Mouse (Mus musculus) embryonic facial prominence, embryonic 15.5 days (tissue): ENCODE data around the gene Hrc. TPM values are rescaled to one million over a fixed set of nuclear protein-coding genes. Genes with fewer than 3 reads are reported as not detected.

Source experiments
- ATAC-seq: fragments of 200-750 bp; cut with Nextera tagmentation; 2 replicates; pipeline ENCODE4 v1.8.0; 2017; ENCODE audit warnings: low read depth, moderate TSS enrichment; ENCODE audit not compliant: insufficient number of reproducible peaks, low FRiP score, low TSS enrichment
- H3K27ac ChIP-seq: fragments of 300-500 bp; sonication (generic); replicated peaks from 2 replicates; pipeline ENCODE4 v1.5.1; 2015; ENCODE audit warnings: mild to moderate bottlenecking, inconsistent platforms
- H3K27me3 ChIP-seq: fragments of 300-500 bp; sonication (generic); 2 replicates; pipeline ENCODE4 v1.6.1; 2015; ENCODE audit warnings: inconsistent platforms
- H3K36me3 ChIP-seq: fragments of 300-500 bp; sonication (generic); 2 replicates; pipeline ENCODE4 v1.6.1; 2015; ENCODE audit warnings: mild to moderate bottlenecking, inconsistent platforms
- H3K4me1 ChIP-seq: fragments of 300-500 bp; sonication (generic); 2 replicates; pipeline ENCODE4 v1.6.1; 2015; ENCODE audit warnings: inconsistent platforms
- H3K4me2 ChIP-seq: fragments of 300-500 bp; sonication (generic); replicated peaks from 2 replicates; pipeline ENCODE4 v1.6.1; 2015; ENCODE audit warnings: mild to moderate bottlenecking, inconsistent platforms
- H3K4me3 ChIP-seq: fragments of 300-500 bp; sonication (generic); replicated peaks from 2 replicates; pipeline ENCODE4 v1.5.1; 2015; ENCODE audit warnings: mild to moderate bottlenecking, inconsistent platforms
- H3K9ac ChIP-seq: fragments of 300-500 bp; sonication (generic); 2 replicates; pipeline ENCODE4 v1.6.1; 2015; ENCODE audit warnings: inconsistent platforms
- H3K9me3 ChIP-seq: fragments of 300-500 bp; sonication (generic); replicated peaks from 2 replicates; pipeline ENCODE4 v1.6.1; 2016; ENCODE audit warnings: inconsistent platforms
- WGBS: fragments of 180-500 bp; shearing (Covaris S2); methylation state at CpG from one replicate; pipeline ENCODE4 v1.1.7; 2015; 5-methylcytosine and 5-hydroxymethylcytosine counted together
- polyA plus RNA-seq: library from polyadenylated mRNA; unstranded; fragments of >200 nt; fragmentation: Nextera tagmentation; extraction: Ambion mirVana; gene quantifications from 2 replicates; pipeline ENCODE4 v1.2.1, GENCODE M21; 2015

Hrc gene
- polyA plus RNA-seq, 1 experiment from 2014 or later: 8.7 TPM

DNA sequence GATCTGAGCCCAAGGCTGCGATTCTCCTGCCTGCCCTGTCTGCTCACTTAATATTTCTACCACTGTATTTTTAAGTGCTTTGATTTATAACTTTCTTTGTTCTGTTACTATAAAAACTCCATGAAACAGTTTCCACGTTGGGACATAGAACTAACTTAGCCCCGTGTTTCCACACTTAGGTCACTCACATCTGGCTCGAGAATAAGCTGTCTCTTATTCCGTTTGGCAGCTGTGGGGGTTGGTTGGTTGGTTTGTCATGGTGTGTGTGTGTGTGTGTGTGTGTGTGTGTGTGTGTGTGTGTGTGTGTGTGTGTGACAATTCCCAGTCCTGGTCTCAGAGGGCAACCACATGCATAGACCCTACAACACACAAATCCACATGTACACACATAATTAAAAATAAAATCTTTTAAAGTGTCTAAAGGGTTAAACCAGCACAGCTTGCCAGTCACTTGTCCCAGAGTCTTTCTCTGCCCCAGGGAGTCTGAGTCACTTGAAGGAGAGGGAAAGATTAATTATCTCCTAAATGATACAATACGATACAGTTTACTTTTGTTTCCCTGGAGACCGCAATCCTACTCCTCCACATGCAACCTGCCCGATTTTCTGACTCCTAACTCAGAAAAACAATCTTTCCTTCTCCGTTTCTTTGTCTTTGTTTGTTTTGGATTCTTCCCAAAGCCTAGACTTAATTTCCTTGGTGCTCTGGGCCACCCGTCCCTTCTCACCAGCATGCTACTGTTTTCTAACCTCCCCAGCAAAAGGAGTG, 22.2 kb upstream of the Hrc start:
- Histone ChIP-seq H3K9me3 (no peaks in the 10 kb centered on the region), H3K36me3 (peaks cover 36% of the 10 kb centered on the region), H3K27ac (peak overlapping the region; percentile 40), H3K4me3 (no peak overlapping the region), H3K4me1 (peaks cover 14% of the 10 kb centered on the region), H3K4me2 (no peak overlapping the region), H3K9ac (0 out of 2 replicates have a peak overlapping the region, but pooled peaks have one; percentile 2), H3K27me3 (no peaks in the 10 kb centered on the region)
- WGBS: 14% methylated on average over 10 of the region's 10 CpGs
- ATAC-seq: no peak

DNA sequence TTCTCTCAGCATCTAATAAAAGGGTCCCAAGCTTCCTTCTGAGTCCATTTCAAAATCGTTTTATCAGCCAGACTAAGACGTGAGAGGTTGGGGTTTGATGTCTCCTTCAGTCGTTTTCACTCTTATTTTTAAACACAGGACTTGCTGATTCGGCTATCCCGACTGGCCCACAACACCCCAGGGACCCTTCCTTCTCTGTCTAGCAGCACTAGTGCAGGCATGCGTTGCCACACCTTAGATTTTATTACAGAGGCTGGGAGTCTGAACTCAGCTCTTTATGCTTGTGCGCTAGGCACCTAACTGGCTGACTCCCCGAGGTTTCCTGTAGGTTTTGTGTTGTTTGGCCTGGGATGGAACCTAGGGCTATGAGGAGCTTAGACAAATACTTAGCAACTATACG, 21.6 kb upstream of the Hrc start:
- WGBS: 27% methylated on average over 9 of the region's 9 CpGs
- no peaks in the 10 kb centered on the region for H3K27me3 ChIP-seq
- 0 out of 2 replicates have a peak overlapping the region, but pooled peaks have one; percentile 2 for H3K9ac ChIP-seq
- no peak for ATAC-seq
- peaks cover 14% of the 10 kb centered on the region for H3K4me1 ChIP-seq
- peak overlapping the region; percentile 40 for H3K27ac ChIP-seq
- peaks cover 35% of the 10 kb centered on the region for H3K36me3 ChIP-seq
- no peaks in the 10 kb centered on the region for H3K9me3 ChIP-seq
- H3K4me3 ChIP-seq: no peak overlapping the region
- no peak overlapping the region for H3K4me2 ChIP-seq

DNA sequence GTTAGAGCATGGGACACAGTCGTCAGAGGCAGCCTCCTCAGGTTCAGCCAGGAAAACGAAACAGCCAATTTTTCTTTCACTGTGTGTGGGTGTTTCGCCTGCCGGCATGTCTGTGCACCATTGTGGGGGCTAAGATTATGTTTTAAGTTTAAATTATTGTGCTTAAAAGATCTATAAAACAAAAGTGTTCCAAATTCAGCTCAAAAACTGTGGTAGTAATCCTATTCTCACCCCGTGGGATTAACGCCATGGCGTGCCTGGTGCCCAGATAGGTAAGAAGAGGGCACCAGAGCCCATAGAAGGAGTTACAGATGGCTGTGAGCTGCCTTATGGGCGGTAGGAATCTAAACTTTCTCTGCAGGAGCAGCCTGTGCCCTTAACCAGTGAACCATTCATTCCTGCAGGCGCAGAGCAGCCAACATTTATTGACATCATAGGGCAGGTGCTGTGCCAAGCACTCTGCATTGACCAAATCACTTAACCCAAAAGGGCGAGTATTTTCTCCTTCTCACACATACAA, 19.8 kb upstream of the Hrc start:
- no peaks in the 10 kb centered on the region for H3K9me3 ChIP-seq
- no peak overlapping the region for H3K4me3 ChIP-seq
- peaks cover 39% of the 10 kb centered on the region for H3K36me3 ChIP-seq
- no peak overlapping the region for H3K27ac ChIP-seq
- peaks cover 14% of the 10 kb centered on the region for H3K4me1 ChIP-seq
- H3K9ac ChIP-seq: no peak overlapping the region
- no peaks in the 10 kb centered on the region for H3K27me3 ChIP-seq
- no peak overlapping the region for H3K4me2 ChIP-seq
- ATAC-seq: no peak
- 80% methylated on average over 10 of the region's 10 CpGs for WGBS

DNA sequence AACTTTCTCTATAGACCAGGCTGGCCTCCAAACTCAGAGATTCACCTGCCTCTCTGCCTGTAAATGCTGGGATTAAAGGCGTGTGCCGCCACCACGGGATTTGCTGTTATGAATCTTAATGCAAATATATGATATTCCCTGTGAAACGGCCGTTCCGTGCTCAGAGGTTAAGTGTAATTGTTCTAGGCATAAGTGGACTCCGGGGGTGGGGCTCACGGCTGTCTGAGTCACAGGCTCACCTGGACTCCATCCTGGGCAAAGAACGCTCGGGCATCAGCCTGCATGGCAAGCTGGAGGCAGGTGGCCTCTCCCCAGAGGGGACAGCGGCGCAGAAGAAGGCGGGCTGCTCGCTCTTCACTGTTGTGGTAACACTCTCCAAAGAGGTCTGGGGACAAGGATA, 18.6 kb upstream of the Hrc start:
- Histone ChIP-seq H3K4me3 (no peak overlapping the region), H3K36me3 (peaks cover 39% of the 10 kb centered on the region), H3K9me3 (no peaks in the 10 kb centered on the region), H3K9ac (no peak overlapping the region), H3K4me1 (peaks cover 14% of the 10 kb centered on the region), H3K27ac (no peak overlapping the region), H3K4me2 (no peak overlapping the region), H3K27me3 (no peaks in the 10 kb centered on the region)
- ATAC-seq: no peak
- 91% methylated on average over 14 of the region's 14 CpGs for WGBS

DNA sequence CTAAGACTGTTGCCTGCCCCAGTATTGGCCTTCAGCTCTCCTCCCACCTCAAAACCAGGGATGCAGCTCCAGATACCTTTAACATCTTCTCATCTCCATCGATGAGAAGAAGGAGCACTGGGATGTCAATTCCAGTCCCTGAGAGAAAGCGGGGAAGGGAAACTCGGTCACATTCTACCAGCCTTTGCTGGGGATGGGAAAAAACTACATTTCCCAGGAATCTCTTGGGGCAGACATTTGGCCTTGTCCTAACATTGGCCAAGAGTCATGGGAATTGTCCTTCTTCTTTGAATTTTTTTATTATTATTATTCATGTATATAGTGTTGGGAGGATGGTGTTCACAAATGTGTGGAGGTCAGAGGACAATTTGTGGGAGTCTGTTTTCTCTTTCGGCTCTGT, 12.8 kb upstream of the Hrc start:
- Histone ChIP-seq H3K36me3 (peaks cover 52% of the 10 kb centered on the region), H3K4me2 (no peak overlapping the region), H3K9me3 (0 out of 2 replicates have a peak, but pooled peaks cover 4% of the 10 kb centered on the region), H3K27me3 (no peaks in the 10 kb centered on the region), H3K9ac (no peak overlapping the region), H3K4me1 (no peaks in the 10 kb centered on the region), H3K27ac (no peak overlapping the region), H3K4me3 (no peak overlapping the region)
- no peak for ATAC-seq
- WGBS: 91% methylated on average over 4 of the region's 4 CpGs

DNA sequence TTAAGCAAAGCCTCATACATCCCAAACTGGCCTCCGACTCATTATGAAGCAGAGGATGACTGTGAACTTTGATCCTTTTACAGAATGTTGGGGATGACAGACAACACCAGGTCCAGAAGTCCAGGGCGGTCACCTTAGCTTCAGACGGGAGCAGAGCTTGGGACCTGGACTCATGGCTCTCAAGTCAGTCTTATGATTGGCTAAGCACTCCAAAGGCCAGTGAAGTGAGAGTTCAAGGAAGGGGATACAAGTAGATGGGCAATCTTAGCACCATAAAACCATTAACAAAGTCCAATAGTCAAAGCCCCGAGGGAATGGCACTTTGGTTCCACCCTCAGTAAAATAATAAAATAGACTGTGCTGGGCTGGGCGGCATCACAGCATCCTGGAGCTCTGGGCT, 12.0 kb upstream of the Hrc start:
- H3K9ac ChIP-seq: no peak overlapping the region
- H3K9me3 ChIP-seq: 0 out of 2 replicates have a peak, but pooled peaks cover 4% of the 10 kb centered on the region
- H3K27me3 ChIP-seq: no peaks in the 10 kb centered on the region
- 86% methylated on average over 5 of the region's 5 CpGs for WGBS
- no peak for ATAC-seq
- H3K4me1 ChIP-seq: no peaks in the 10 kb centered on the region
- peaks cover 45% of the 10 kb centered on the region for H3K36me3 ChIP-seq
- H3K4me2 ChIP-seq: no peak overlapping the region
- no peak overlapping the region for H3K27ac ChIP-seq
- H3K4me3 ChIP-seq: no peak overlapping the region

DNA sequence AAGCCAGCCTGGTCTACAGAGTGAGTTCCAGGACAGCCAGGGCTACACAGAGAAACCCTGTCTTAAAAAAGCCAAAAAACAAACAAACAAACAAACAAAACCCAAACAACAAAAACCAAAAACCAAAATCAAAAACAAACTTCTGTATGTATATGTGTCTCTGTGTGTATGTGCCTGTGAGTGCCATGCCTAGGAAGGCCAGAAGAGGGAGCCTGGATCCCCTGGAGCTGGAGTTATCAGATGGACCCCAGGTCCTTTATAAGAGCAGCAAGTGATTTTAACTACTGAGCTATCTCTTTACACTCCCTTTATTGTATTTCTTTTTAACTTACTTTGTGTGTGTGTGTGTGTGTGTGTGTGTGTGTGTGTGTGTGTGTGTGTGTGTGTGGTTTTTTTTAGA, 9.3 kb upstream of the Hrc start:
- no peak overlapping the region for H3K27ac ChIP-seq
- H3K4me3 ChIP-seq: no peak overlapping the region
- ATAC-seq: no peak
- no peak overlapping the region for H3K9ac ChIP-seq
- peaks cover 37% of the 10 kb centered on the region for H3K36me3 ChIP-seq
- H3K4me2 ChIP-seq: no peak overlapping the region
- no peaks in the 10 kb centered on the region for H3K27me3 ChIP-seq
- H3K4me1 ChIP-seq: no peaks in the 10 kb centered on the region
- 0 out of 2 replicates have a peak, but pooled peaks cover 4% of the 10 kb centered on the region for H3K9me3 ChIP-seq

DNA sequence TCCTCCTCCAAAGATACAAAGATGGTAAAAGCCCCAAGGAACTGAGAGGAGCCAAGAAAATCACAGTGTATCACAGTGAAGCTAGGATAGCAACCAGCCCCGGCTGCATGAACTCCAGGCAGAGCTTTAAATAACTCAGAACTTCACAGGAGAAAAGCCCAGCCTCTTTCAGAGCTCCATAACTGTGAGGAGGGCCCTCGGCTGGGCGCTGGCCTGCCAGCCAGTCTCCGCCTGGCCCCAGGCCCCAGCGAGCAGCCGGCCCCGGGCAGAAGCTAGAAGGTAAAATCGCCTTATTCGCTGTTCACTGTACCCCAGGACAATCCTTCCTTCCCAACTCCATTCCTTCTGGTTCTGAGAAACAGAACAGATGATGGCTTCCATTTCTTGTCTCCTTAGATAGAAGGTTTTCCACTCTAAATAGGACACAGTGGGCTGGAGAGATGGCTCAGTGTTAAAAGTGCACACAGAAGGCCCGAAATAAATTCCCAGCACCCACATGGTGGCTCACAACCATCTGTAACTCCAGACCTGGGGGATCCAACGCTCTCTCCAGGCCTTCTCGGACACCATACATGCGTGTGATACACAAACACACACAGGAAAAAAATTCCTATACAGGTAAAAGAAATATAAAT, 6.1 kb upstream of the Hrc start:
- Histone ChIP-seq H3K4me2 (no peak overlapping the region), H3K9me3 (0 out of 2 replicates have a peak, but pooled peaks cover 4% of the 10 kb centered on the region), H3K4me1 (peaks cover 17% of the 10 kb centered on the region), H3K4me3 (no peak overlapping the region), H3K27ac (0 out of 2 replicates have a peak overlapping the region, but pooled peaks have one; percentile 44), H3K9ac (no peak overlapping the region), H3K27me3 (no peaks in the 10 kb centered on the region), H3K36me3 (peaks cover 24% of the 10 kb centered on the region)
- WGBS: 69% methylated on average over 13 of the region's 13 CpGs
- ATAC-seq: no peak

DNA sequence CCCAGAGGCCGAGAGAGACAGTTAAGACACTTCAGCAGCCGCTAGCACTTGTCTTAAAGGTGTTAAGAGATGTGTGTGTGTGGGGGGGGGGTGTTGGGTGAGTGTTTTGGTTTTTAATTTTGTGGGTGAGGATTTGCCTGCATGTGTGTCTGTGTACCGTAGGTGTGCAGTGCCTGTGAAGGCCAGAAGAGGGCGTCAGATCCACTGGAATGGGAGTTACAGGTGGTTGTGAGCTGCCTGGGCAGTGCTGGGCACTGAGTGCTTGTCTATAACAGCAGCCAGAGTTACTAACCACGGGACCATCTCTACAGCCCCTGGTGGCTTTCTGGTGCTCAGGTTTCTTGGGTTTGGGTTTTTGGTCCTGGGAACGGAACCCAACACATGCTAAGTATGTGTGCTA, 3.6 kb upstream of the Hrc start:
- 77% methylated on average over 6 of the region's 6 CpGs for WGBS
- Histone ChIP-seq H3K4me3 (no peak overlapping the region), H3K9me3 (no peaks in the 10 kb centered on the region), H3K4me1 (peaks cover 31% of the 10 kb centered on the region), H3K27me3 (no peaks in the 10 kb centered on the region), H3K4me2 (no peak overlapping the region), H3K36me3 (peaks cover 7% of the 10 kb centered on the region), H3K9ac (no peak overlapping the region), H3K27ac (no peak overlapping the region)
- no peak for ATAC-seq

DNA sequence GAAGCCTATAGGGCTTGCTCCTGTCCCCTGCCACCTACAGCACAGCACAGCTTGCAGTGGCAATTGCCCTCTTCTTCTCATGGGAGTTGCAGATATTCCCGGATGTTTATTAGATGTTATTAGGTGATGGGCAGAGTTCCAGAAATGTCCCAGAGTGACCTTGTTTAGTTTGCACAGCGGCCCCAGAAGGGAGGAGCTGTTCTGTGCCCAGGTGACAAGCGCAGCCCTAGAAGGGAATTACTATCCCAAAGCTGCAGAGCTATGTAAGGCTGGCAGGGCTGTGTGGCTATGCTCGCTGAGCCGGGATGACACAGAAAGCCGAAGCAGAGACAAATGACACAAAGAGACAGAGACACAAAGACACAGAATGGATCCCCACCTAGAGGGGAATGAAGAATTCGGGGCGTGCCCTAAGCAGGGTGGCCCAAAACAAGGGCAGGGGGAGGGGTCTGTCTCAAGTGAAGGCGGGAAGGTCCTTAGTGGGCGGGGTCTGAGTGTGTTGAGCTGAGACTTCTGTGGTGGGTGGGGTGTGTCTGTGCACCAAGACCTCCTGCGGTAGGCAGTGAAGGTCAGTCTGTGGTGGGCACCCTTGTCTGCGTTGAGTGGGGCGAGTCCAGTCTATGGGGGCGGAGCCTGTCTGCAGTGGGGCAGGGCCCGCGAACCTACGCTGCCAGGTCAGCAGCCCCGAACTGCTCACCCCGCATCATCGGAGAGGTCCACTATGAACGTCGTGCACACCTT, 2.2 kb upstream of the Hrc start:
- Histone ChIP-seq H3K27ac (peak overlapping the region; percentile 95), H3K4me3 (peak overlapping the region; percentile 77), H3K36me3 (no peaks in the 10 kb centered on the region), H3K4me2 (peak overlapping the region; percentile 91), H3K27me3 (no peaks in the 10 kb centered on the region), H3K9ac (peak overlapping the region; percentile 73), H3K4me1 (peaks cover 38% of the 10 kb centered on the region), H3K9me3 (no peaks in the 10 kb centered on the region)
- peak; percentile 69 for ATAC-seq
- WGBS: 3% methylated on average over 22 of the region's 22 CpGs

DNA sequence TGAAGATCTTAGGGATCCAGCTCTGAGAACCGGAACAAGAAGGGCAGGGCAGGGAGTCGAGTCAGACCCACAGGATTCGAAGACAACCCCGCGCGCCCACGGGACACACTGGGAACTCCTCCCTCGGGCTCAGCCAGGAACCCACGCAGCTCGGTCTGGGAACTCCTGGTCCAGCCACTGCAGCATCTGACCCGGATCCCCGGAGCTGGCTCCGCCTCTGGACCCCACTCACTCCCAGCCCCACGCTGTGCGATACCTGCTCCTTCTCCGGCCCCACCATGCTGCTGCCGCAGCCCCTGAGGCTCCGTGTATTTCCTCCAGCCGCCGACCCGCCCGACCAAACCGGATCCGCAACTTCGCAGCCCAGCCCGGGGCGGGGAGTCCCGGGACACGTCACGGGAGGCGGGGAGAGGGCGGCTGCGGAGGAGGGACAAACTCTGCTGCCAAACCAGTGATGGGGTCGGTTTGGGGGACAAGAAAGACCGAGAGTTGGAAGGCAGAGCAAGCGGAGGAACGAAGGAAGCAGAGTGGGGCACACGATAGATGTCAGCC, 1.6 kb upstream of the Hrc start, which contains the start of gene Trpm4:
TSS of gene Trpm4 (minus strand) at position 350 of the 552 bp plus-strand sequence.
- ATAC-seq: peak; percentile 81
- Histone ChIP-seq H3K36me3 (no peaks in the 10 kb centered on the region), H3K9me3 (no peaks in the 10 kb centered on the region), H3K4me1 (peaks cover 45% of the 10 kb centered on the region), H3K4me2 (peak within 1 kb of the TSS; percentile 91), H3K27me3 (no peaks in the 10 kb centered on the region), H3K27ac (peak within 1 kb of the TSS; percentile 95), H3K4me3 (peak within 1 kb of the TSS; percentile 77), H3K9ac (peak within 1 kb of the TSS; percentile 73)
- under 1% methylated on average over 38 of the region's 38 CpGs for WGBS
